In the genomic region with DNA sequence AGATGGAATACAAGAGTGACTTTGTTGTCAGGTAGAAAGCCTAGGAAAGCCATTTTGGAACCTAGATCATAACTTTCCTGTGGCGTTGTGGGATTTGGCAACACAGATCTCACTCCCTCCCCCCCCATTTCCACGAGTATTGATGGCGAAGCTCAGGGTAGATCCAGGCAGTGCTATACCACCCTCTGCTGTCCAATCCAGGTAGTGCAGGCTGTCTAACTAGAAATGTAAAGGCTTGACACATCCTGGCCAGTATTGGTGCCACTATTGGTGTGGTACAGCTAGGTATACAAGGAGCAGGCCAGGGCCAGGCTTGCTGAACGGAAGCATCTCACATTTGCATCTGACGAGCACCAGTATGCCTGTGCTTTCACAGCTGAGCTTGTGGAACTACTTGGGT, we compare ENCODE assay signal across 9 mouse cellular contexts. TPM values are rescaled to one million over a fixed set of nuclear protein-coding genes. Genes with fewer than 3 reads are reported as not detected.
DNase-seq lines count a peak whose midpoint lies in the region; ATAC-seq and TF ChIP-seq lines count a peak whose summit lies in the region.
"Had no signal": no experiment of that assay in that cellular context is flagged by ENCODE, and none has a peak within 500 bp of the region (broad histone marks: within the 10 kb centered on the region; RNA-seq: fewer than 3 reads in every experiment).

No protein-coding gene starts in this region.

- intact Hi-C loops in heart, postnatal 36 days (cut with DNase I): loop anchor here (1.0 to 5.0 kb wide), 3 partner anchors 153 to 709 kb away; no protein-coding TSS in a partner anchor

- H3K4me3 ChIP-seq in ES-E14 (ENCODE audit: insufficient read depth in 1 of 2, low read depth in 1 of 2, low read length in 2 of 2, poor library complexity in 1 of 2, severe bottlenecking in 1 of 2): no peak overlapping the region
- H3K4me3 ChIP-seq in lung, embryonic 15.5 days: no peak overlapping the region
- H3K4me3 ChIP-seq: limb, embryonic 15.5 days had no signal

- peaks cover 0 to 2% of the 10 kb centered on the region in 2 experiments; a peak in 1 of 4 replicates for H3K4me1 ChIP-seq in ES-E14 (ENCODE audit: control insufficient read depth in 2 of 2, insufficient read depth in 2 of 2, low read length in 2 of 2, poor library complexity in 1 of 2)
- H3K4me1 ChIP-seq in lung, embryonic 15.5 days: no peaks in the 10 kb centered on the region
- H3K4me1 ChIP-seq: limb, embryonic 15.5 days had no signal

- in situ Hi-C loops in ES-E14 (cut with MboI; ENCODE audit: low sequenced_read_pairs in 2 of 2, unreplicated experiment in 2 of 2): loop anchor here (10.0 to 25.0 kb wide), 2 partner anchors 152 to 699 kb away; no protein-coding TSS in a partner anchor

- WGBS in lung, embryonic 15.5 days: 14% methylated on average over 5 of the region's 5 CpGs

- H3K9ac ChIP-seq in ES-E14 (ENCODE audit: insufficient read depth, low read depth, low read length, poor library complexity, severe bottlenecking): no peak overlapping the region
- no peak overlapping the region for H3K9ac ChIP-seq in lung, embryonic 15.5 days
- H3K9ac ChIP-seq: limb, embryonic 15.5 days had no signal

- peak; percentile 77 for DNase-seq in ES-E14 (ENCODE audit: low read depth, low spot score)
- DNase-seq in brain, embryonic 18.5 days (ENCODE audit: low read depth, low spot score): peak; percentile 36
- DNase-seq in heart, postnatal 36 days: peak; percentile 77 to 86
- DNase-seq in layer of hippocampus, adult 11-12 months (ENCODE audit: low spot score): peak; percentile 92
- peak; percentile 54 for DNase-seq in ovary, postnatal 36 days (ENCODE audit: low spot score)
- peak; percentile 47 to 82 for DNase-seq in urinary bladder, adult 18-20 months (ENCODE audit: low spot score in 2 of 2)

- no peaks in the 10 kb centered on the region for H3K9me3 ChIP-seq in ES-E14 (ENCODE audit: control insufficient read depth, insufficient read depth, low read depth, low read length)
- no peaks in the 10 kb centered on the region for H3K9me3 ChIP-seq in lung, embryonic 15.5 days
- H3K9me3 ChIP-seq: limb, embryonic 15.5 days had no signal

- 0 out of 2 replicates have a peak, but pooled peaks have one; percentile 50 for ATAC-seq in erythroid progenitor cell, adult 5-6 weeks (replicated peaks; ENCODE audit: low FRiP score, poor library complexity, severe bottlenecking)
- 0 out of 2 replicates have a peak, but pooled peaks have one; percentile 53 for ATAC-seq in lung, embryonic 15.5 days (ENCODE audit: borderline replicate concordance, extremely low read depth, low FRiP score, low TSS enrichment)

- peaks cover 39% of the 10 kb centered on the region for H3K36me3 ChIP-seq in ES-E14 (ENCODE audit: control insufficient read depth, insufficient read depth, low read length, poor library complexity, severe bottlenecking)
- H3K36me3 ChIP-seq in lung, embryonic 15.5 days: no peaks in the 10 kb centered on the region
- H3K36me3 ChIP-seq: limb, embryonic 15.5 days had no signal

- no peak overlapping the region for H3K27ac ChIP-seq in ES-E14 (ENCODE audit: insufficient read depth, low read depth, low read length, poor library complexity, severe bottlenecking)
- no peak overlapping the region for H3K27ac ChIP-seq in lung, embryonic 15.5 days
- H3K27ac ChIP-seq: limb, embryonic 15.5 days had no signal

- no peak overlapping the region for H3K4me2 ChIP-seq in lung, embryonic 15.5 days
- H3K4me2 ChIP-seq: limb, embryonic 15.5 days had no signal

- H3K27me3 ChIP-seq in lung, embryonic 15.5 days: no peaks in the 10 kb centered on the region

TF ChIP-seq in ES-E14, 5 proteins besides CTCF, POLR2A, EP300 and RAD21:
- TF ChIP-seq ZC3H11A (IDR thresholded peaks at IDR 0.05; ENCODE audit: borderline replicate concordance, low read depth, low read length) (peak; percentile 84; the same call in 1 of the 2 replicates), MAFK (IDR thresholded peaks at IDR 0.05; ENCODE audit: insufficient read depth, low read depth, low read length) (no peak)

RNA-seq across cellular contexts. Expression of a gene that starts 18.6 kb away (rescaled TPM):
- 639 and 754 TPM in 2 replicates for total RNA-seq in ES-E14 (2012; rRNA removed)
- not detected in 2 replicates for total RNA-seq in erythroid progenitor cell, adult 5-6 weeks (2015; ENCODE audit: low replicate concordance)
- total RNA-seq in erythroid progenitor cell, adult 5-6 weeks (2017; ENCODE audit: low replicate concordance): not detected in 2 replicates
- 1 to 10 TPM; 5.7 to 6.3 TPM for total RNA-seq in heart, postnatal 36 days (2021)
- 13.7 and 14.1 TPM in 2 replicates for polyA plus RNA-seq in lung, embryonic 15.5 days (2015; fragmentation: Nextera tagmentation; extraction: Ambion mirVana)

RNA-seq across cellular contexts. Expression of a gene that starts 55.3 kb away (rescaled TPM):
- 0.42 and 0.62 TPM in 2 replicates for total RNA-seq in ES-E14 (2012; rRNA removed)
- total RNA-seq in erythroid progenitor cell, adult 5-6 weeks (2015; ENCODE audit: low replicate concordance): 5.0 and 7.2 TPM in 2 replicates
- 4.4 and 4.6 TPM in 2 replicates for total RNA-seq in erythroid progenitor cell, adult 5-6 weeks (2017; ENCODE audit: low replicate concordance)
- not detected for total RNA-seq in heart, postnatal 36 days (2021)
- polyA plus RNA-seq in lung, embryonic 15.5 days (2015; fragmentation: Nextera tagmentation; extraction: Ambion mirVana): 0.01 and 0.12 TPM in 2 replicates

Comparison
In these comparisons a context has a peak if more than half of its experiments do, and no peak if none do; other contexts are left out.
1. DNase-seq: peak in every context shown above with its lines; median percentile 92 in layer of hippocampus, adult 11-12 months; 82 in heart, postnatal 36 days; 77 in ES-E14; 64 in urinary bladder, adult 18-20 months; 54 in ovary, postnatal 36 days; 36 in brain, embryonic 18.5 days.
2. RNA of a gene that starts 18.6 kb away (total RNA-seq): 639 to 754 TPM in ES-E14; 5.7 to 6.3 TPM in heart, postnatal 36 days and not detected in erythroid progenitor cell, adult 5-6 weeks; every median in the first group is over 10 times any median in the second.